ENCODE assay signal across 7 mouse cellular contexts in genomic region chr10:52758589-52758988, GRCm38 (mm10).
DNase-seq lines count a peak whose midpoint lies in the region; ATAC-seq lines count a peak whose summit lies in the region.

No protein-coding gene starts in this region.

- peak; percentile 12 for DNase-seq in kidney, postnatal 14 days
- no peak for DNase-seq in kidney, adult 18-20 months
- DNase-seq in ES-CJ7 (ENCODE audit: low read depth, low spot score) (peak; percentile 76), R1 (ENCODE audit: low read depth, low spot score) (peak; percentile 77)
- no peak for DNase-seq in spleen, adult 18-20 months

- ATAC-seq in hematopoietic stem cell, adult 5-6 weeks (replicated peaks in 1 of 2; ENCODE audit: insufficient read depth in 1 of 2, low FRiP score in 2 of 2, low TSS enrichment in 1 of 2, low read depth in 1 of 2, poor library complexity in 2 of 2, severe bottlenecking in 2 of 2) = peak; percentile 59 to 62; a peak in 2 of 4 replicates
- ATAC-seq in megakaryocyte, adult 5-6 weeks (ENCODE audit: poor library complexity, severe bottlenecking) = no peak

Comparison
In these comparisons a context has a peak if more than half of its experiments do, and no peak if none do; other contexts are left out.
1. DNase-seq: peak in kidney, postnatal 14 days (single experiment), ES-CJ7 (single experiment) and R1 (single experiment); none in kidney, adult 18-20 months (single experiment) and spleen, adult 18-20 months (0 of 2).